Mouse (Mus musculus) G1E-ER4 (cell line): Measurements from ENCODE around the gene Golt1b. TPM values are rescaled to one million over a fixed set of nuclear protein-coding genes. Genes with fewer than 3 reads are reported as not detected.

Experiments used
- GATA1 ChIP-seq: IDR thresholded peaks from one replicate; pipeline ENCODE4 v1.8.0; 2012; ENCODE audit warnings: low read length, inconsistent platforms
- polyA plus RNA-seq: library from polyadenylated mRNA; stranded (reverse); fragments of >175 nt; gene quantifications from 2 replicates; pipeline ENCODE4 v1.2.3, GENCODE M21; 2012

Gene Golt1b
- polyA plus RNA-seq, 1 experiment = 25.8 TPM

DNA sequence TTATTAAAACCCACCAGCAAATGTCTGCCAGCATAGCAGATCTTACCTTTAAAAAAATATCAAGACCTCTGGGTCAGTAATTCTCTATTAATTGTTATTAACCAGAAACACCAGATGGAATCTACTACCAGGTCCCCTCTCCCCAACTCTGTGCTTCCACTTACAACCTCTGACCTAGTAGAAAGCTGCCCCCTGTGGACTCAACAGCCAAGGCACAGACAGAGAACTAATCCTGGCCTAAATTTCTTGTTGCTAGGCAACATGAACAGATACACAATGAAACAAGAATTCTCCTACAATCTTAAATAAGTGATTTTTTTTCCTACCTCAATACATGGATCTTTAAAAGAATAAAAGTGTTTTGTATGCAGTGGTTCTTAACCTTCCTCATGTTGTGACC, 42.1 kb downstream of the Golt1b start:
- TF ChIP-seq GATA1 = no peak

GRCm38 (mm10) chr6:142451381-142451780, 64.4 kb downstream of the Golt1b start:
- TF ChIP-seq GATA1 = no peak

DNA sequence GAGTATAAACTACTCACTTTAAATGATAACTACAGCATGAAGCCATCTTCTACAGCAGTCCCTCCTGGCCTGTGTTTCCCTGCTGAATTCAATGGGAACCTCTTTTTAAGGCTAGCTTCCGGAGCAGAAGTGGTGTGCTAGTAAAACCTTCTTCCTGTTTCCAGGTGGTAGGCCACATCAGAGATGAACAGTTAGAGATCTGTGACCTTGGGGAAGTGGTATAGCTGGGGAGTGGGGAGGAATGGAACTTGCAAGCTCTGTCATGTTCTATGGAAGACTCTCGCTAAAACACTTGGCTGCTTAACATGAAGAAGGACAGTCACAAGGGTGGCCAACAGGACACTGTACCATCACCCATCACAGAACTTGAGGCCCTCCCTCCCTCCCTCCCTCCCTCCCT, 66.3 kb downstream of the Golt1b start:
- TF ChIP-seq GATA1 = no peak

Other genes with a start within 250 kb of the Golt1b start
- not detected in 2 replicates for gene Slco1a6, start 178.7 kb upstream of the Golt1b start, polyA plus RNA-seq
- gene Iapp, start 88.8 kb upstream of the Golt1b start, polyA plus RNA-seq = not detected in 2 replicates
- not detected in 2 replicates for gene Slco1a5, start 64.2 kb upstream of the Golt1b start, polyA plus RNA-seq
- gene Pyroxd1, start 41.6 kb upstream of the Golt1b start, polyA plus RNA-seq = 1.7 and 3.1 TPM in 2 replicates
- 1.9 TPM in 2 replicates for gene Recql, start 134 bp upstream of the Golt1b start, polyA plus RNA-seq
- gene Spx, start 26.2 kb downstream of the Golt1b start, polyA plus RNA-seq = not detected in 2 replicates
- gene Gys2, start 85.9 kb downstream of the Golt1b start, polyA plus RNA-seq = not detected in 2 replicates
- gene Ldhb, start 120.7 kb downstream of the Golt1b start, polyA plus RNA-seq = not detected in 2 replicates
- gene Kcnj8, start 184.4 kb downstream of the Golt1b start, polyA plus RNA-seq = not detected in 2 replicates